13 mouse cellular contexts compared by ENCODE assay signal in the genomic region with DNA sequence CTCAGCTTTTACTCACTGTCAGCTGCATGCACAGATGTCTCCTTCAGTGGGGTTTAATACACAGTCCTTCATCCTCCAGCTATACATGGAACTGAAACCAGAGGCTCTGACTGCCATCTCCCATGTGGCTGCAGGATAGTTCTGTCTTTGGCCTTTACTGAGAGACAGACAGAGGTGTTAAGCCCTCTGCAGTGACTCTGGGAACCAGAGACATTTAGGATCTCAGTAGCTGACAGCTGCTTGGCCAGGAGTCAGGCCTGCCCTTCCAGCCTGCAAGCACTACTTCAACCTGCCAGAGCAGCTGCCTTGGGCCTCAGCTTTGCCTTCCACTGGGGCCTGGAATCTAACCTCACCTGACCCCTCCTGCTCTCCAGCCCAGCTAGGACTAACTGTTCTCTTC. TPM values are rescaled to one million over a fixed set of nuclear protein-coding genes. Genes with fewer than 3 reads are reported as not detected.
DNase-seq lines count a peak whose midpoint lies in the region; ATAC-seq lines count a peak whose summit lies in the region.
"Had no signal": no experiment of that assay in that cellular context is flagged by ENCODE, and none has a peak within 500 bp of the region (broad histone marks: within the 10 kb centered on the region; RNA-seq: fewer than 3 reads in every experiment).

No protein-coding gene starts in this region.

- H3K27me3 ChIP-seq in limb, embryonic 15.5 days, result no peaks in the 10 kb centered on the region
- H3K27me3 ChIP-seq in forebrain, embryonic 10.5 days (ENCODE audit: poor library complexity, severe bottlenecking), result no peaks in the 10 kb centered on the region
- H3K27me3 ChIP-seq: embryonic facial prominence, embryonic 12.5 days had no signal

- ATAC-seq in limb, embryonic 15.5 days (ENCODE audit: insufficient number of reproducible peaks, low FRiP score, low TSS enrichment, low read depth), result peak; percentile 58; the same call in 1 of the 2 replicates
- ATAC-seq: forebrain, embryonic 14.5 days had no signal

- no peak overlapping the region for H3K27ac ChIP-seq in limb, embryonic 15.5 days
- no peak overlapping the region for H3K27ac ChIP-seq in forebrain, embryonic 10.5 days
- H3K27ac ChIP-seq: embryonic facial prominence, embryonic 12.5 days; macrophage had no signal

- no peak overlapping the region for H3K4me3 ChIP-seq in limb, embryonic 15.5 days
- H3K4me3 ChIP-seq in forebrain, embryonic 10.5 days, result no peak overlapping the region
- H3K4me3 ChIP-seq: embryonic facial prominence, embryonic 12.5 days had no signal

- no peaks in the 10 kb centered on the region for H3K9me3 ChIP-seq in limb, embryonic 15.5 days
- no peaks in the 10 kb centered on the region for H3K9me3 ChIP-seq in forebrain, embryonic 10.5 days
- H3K9me3 ChIP-seq: embryonic facial prominence, embryonic 12.5 days; G1E had no signal

- peak; percentile 54 for DNase-seq in adrenal gland, postnatal 14 days
- no peak for DNase-seq in adrenal gland, adult 18-20 months (ENCODE audit: low spot score in 2 of 2)
- peak; percentile 43 for DNase-seq in adipocyte (ENCODE audit: low spot score)
- DNase-seq in heart, adult 8-10 months (ENCODE audit: low spot score), result peak; percentile 63
- no peak for DNase-seq in forebrain, embryonic 10.5 days (ENCODE audit: extremely low spot score, low spot score)
- DNase-seq in thymus, postnatal 36 days, result no peak
- no peak for DNase-seq in thymus, postnatal 4 days
- DNase-seq: cerebellum, adult 11 months had no signal

- H3K9ac ChIP-seq in limb, embryonic 15.5 days, result no peak overlapping the region
- H3K9ac ChIP-seq: embryonic facial prominence, embryonic 12.5 days had no signal

- H3K4me1 ChIP-seq in limb, embryonic 15.5 days, result no peaks in the 10 kb centered on the region
- no peaks in the 10 kb centered on the region; the same call in 1 of the 2 replicates for H3K4me1 ChIP-seq in forebrain, embryonic 10.5 days
- H3K4me1 ChIP-seq: embryonic facial prominence, embryonic 12.5 days had no signal

- H3K36me3 ChIP-seq in limb, embryonic 15.5 days, result no peaks in the 10 kb centered on the region
- H3K36me3 ChIP-seq in forebrain, embryonic 10.5 days (replicated peaks), result no peaks in the 10 kb centered on the region
- H3K36me3 ChIP-seq: embryonic facial prominence, embryonic 12.5 days; G1E had no signal

- H3K4me2 ChIP-seq in limb, embryonic 15.5 days, result no peak overlapping the region
- H3K4me2 ChIP-seq: embryonic facial prominence, embryonic 12.5 days had no signal

RNA-seq across cellular contexts. Expression of a gene that starts 41.1 kb away (rescaled TPM):
- 11.3 and 13.1 TPM in 2 replicates for total RNA-seq in adrenal gland, postnatal 14 days (2021)
- total RNA-seq in adrenal gland, adult 18-20 months (2021), result 10 to 100 TPM; 20.5 to 24.8 TPM
- 10 to 100 TPM; 62.3 to 89.3 (median 69.4) TPM for total RNA-seq in heart, adult 8-10 months (2022)
- polyA plus RNA-seq in limb, embryonic 15.5 days (2015; fragmentation: Nextera tagmentation; extraction: Ambion mirVana), result 2.6 and 3.1 TPM in 2 replicates
- 0.14 and 0.16 TPM in 2 replicates for polyA plus RNA-seq in forebrain, embryonic 10.5 days (2016; fragmentation: Nextera tagmentation; extraction: Ambion mirVana)

Comparison
In these comparisons a context has a peak if more than half of its experiments do, and no peak if none do; other contexts are left out.
1. DNase-seq: peak in adrenal gland, postnatal 14 days (single experiment), adipocyte (single experiment) and heart, adult 8-10 months (single experiment); none in adrenal gland, adult 18-20 months (0 of 2), forebrain, embryonic 10.5 days (single experiment), thymus, postnatal 36 days (0 of 2) and thymus, postnatal 4 days (single experiment).